In the genomic region with DNA sequence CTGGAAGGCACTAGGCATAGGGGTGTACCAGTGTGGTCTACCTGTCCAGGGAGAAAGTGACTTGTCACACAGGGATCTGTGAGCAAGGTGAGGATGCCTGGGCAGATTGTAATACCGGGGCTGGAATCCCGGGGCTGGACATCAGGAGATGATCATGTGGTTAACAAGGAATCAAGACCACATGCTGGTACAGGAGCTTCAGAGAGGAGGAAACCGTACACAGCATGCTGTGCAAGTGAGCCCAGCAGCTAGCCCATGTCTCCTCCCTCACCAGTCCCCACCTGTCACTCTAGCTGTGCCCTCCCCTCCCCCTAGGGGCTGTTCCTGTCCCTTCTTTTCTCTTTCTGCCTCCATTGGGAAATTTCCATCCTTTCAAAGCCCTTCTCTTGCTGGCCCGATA, we compare ENCODE assay signal across 17 mouse cellular contexts.
A peak's percentile ranks its signal among the peaks of the same experiment; 100 is the strongest.
DNase-seq lines count a peak whose midpoint lies in the region.
"Had no signal": no experiment of that assay in that cellular context is flagged by ENCODE, and none has a peak within 500 bp of the region (broad histone marks: within the 10 kb centered on the region; RNA-seq: fewer than 3 reads in every experiment).

No protein-coding gene starts in this region.

- peaks cover 3% of the 10 kb centered on the region; the same call in 1 of the 2 replicates for H3K4me1 ChIP-seq in limb, embryonic 10.5 days
- H3K4me1 ChIP-seq: hindbrain, embryonic 12.5 days; hindbrain, embryonic 15.5 days had no signal

- no peaks in the 10 kb centered on the region for H3K9me3 ChIP-seq in limb, embryonic 10.5 days (replicated peaks)
- H3K9me3 ChIP-seq: forebrain, embryonic 10.5 days; forebrain, embryonic 13.5 days; hindbrain, embryonic 12.5 days; hindbrain, embryonic 15.5 days had no signal

- peak; percentile 39 to 53 for DNase-seq in cerebellum, adult 18-20 months
- DNase-seq in cerebellum, postnatal 10 days = no peak
- peak; percentile 44 for DNase-seq in brain, adult 2 months (ENCODE audit: low read depth, low spot score)
- peak; percentile 37 for DNase-seq in cerebellum, adult 8-10 months
- DNase-seq in cerebellum, postnatal 25 days = peak; percentile 34 to 49
- DNase-seq in embryo, embryonic 10.5 days (ENCODE audit: low spot score) = no peak
- DNase-seq in limb, embryonic 10.5 days (ENCODE audit: low spot score) = no peak
- DNase-seq: adrenal gland, adult 2 months; adrenal gland, postnatal 14 days; forebrain, postnatal 0 days; gastrocnemius, adult 2 months; gastrocnemius, postnatal 14 days; kidney, adult 2 months had no signal

- peaks cover 8% of the 10 kb centered on the region; the same call in 1 of the 2 replicates for H3K27me3 ChIP-seq in limb, embryonic 10.5 days (ENCODE audit: low read depth, poor library complexity, severe bottlenecking)
- H3K27me3 ChIP-seq: forebrain, embryonic 13.5 days; hindbrain, embryonic 12.5 days; hindbrain, embryonic 15.5 days had no signal

- no peak overlapping the region for H3K4me3 ChIP-seq in limb, embryonic 10.5 days
- H3K4me3 ChIP-seq: forebrain, embryonic 10.5 days; forebrain, embryonic 13.5 days; gastrocnemius, adult 2 months; hindbrain, embryonic 12.5 days; hindbrain, embryonic 15.5 days had no signal

- WGBS in limb, embryonic 10.5 days = 83% methylated on average over 4 of the region's 4 CpGs

- no peaks in the 10 kb centered on the region for H3K36me3 ChIP-seq in limb, embryonic 10.5 days
- H3K36me3 ChIP-seq: forebrain, embryonic 10.5 days; hindbrain, embryonic 12.5 days; hindbrain, embryonic 15.5 days had no signal

- H3K27ac ChIP-seq in limb, embryonic 10.5 days = no peak overlapping the region
- H3K27ac ChIP-seq: forebrain, embryonic 10.5 days; forebrain, embryonic 13.5 days; gastrocnemius, adult 2 months; hindbrain, embryonic 12.5 days; hindbrain, embryonic 15.5 days had no signal

Comparison
In these comparisons a context has a peak if more than half of its experiments do, and no peak if none do; other contexts are left out.
1. DNase-seq: peak in cerebellum, adult 18-20 months (2 of 2), brain, adult 2 months (single experiment), cerebellum, adult 8-10 months (single experiment) and cerebellum, postnatal 25 days (2 of 2); none in cerebellum, postnatal 10 days (0 of 2), embryo, embryonic 10.5 days (single experiment) and limb, embryonic 10.5 days (single experiment).